Mouse (Mus musculus) ovary, adult 18-20 months (tissue): ENCODE results near the gene Dlgap4.

Experiments used
- DNase-seq: peaks from one replicate; pipeline ENCODE4 v3.0.0; 2022; ENCODE audit warnings: low spot score, mixed read lengths

Dlgap4 gene

GRCm38 (mm10) chr2:156737976-156738375 is 124.5 kb downstream of the Dlgap4 start:
- DNase-seq = peak; percentile 87

DNA sequence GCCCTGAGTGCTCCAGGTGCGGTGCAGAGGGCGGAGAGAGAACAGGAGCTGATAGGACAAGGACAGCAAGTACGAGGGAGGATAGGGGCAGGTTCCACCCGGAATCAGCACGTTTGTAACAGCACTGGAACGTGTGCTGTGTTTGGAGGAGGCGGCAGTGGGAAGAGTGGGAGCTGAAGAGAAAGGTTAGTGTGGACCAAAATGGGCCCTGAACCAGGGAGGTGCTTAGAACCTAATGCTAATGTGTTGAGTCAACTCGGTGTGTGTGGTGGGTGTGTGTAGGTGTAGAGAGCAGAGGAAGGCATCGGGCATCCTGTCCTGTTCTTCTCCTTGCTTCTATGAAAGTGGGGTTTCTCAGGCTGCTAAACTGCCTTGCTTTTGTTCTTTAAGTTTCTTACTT is 127.8 kb downstream of the Dlgap4 start:
- no peak for DNase-seq

DNA sequence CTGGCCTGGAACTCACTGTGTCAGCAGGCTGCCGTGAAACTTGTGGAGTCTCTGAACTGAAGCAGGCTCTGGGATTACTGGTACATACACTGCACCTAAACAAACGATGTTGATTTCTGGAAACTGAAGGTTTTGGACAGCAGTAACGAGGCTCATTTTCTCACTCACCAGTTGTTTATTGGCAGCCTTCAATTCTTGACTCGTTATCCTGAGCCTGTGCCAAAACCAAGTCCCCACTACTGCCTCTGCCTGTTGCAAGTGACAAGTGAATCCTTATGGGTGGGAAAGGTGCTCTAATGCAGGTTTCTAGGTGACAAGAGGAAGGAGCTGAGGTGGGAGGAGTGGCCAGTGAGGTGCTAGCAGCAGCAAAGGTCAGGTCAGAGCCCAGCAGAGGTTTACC is 128.5 kb downstream of the Dlgap4 start:
- DNase-seq = no peak

DNA sequence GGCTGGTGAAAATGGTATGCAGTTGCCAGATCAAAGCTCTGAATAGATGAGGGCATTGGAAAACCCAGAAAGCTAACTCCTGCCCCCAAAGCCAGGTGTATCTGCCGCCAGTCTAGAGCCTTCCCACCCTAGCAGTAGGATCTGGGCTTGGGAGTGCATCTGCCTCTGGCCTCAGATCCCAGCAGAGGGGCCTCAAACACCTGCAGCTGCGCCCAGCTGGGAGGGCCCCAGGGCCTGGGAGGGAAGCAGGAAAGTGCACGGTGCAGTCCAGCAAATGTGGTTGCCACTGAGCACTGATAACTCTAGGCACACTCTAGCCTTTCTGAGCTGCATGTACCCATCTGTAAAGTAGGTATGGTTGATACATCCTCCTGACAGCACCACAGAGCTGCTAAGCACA is 129.7 kb downstream of the Dlgap4 start:
- DNase-seq = no peak

GRCm38 (mm10) chr2:156744414-156744813 is 130.9 kb downstream of the Dlgap4 start:
- no peak for DNase-seq

DNA sequence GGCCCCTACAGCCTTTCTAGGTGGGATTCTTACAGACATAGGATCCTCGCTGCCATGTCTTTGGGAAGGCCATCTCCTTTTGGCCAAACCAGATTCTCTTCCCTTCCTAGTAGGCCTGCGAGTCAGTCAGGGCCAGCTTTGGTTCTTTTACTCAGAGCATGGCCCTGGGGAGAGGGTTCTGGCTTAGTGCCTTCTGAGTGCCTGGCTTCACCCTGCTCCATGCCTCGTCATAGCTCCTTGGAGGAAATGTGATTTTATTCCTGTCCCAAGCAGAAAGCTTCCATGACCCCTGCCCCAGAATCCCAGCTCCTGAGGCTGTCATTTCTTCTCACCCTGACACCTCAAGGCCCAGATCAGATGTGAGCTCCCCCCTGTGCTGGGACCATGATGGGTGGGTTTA is 133.8 kb downstream of the Dlgap4 start:
- DNase-seq = no peak

DNA sequence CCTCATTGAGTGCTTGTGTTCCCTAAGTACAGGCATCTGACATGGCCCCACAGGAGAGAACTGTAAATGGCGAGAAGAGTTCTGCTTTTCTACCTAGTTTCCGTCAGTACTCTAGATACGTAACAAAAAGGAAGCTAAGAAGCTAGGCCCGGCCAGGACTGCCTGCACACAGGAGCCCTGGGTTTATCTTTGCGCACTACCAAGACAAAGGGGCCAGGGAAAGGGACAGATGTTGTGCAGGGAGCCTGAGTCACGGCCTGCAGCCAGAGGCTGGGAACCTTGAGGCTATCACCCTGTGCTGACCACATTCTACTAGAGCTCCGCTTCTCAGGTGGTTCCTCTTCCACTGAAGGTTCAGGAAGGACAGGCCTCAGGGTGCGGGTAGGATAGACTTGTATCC is 136.2 kb downstream of the Dlgap4 start:
- DNase-seq = no peak

- no peak for DNase-seq
Observed at GRCm38 (mm10) chr2:156756937-156757336, 143.4 kb downstream of the Dlgap4 start.

- no peak for DNase-seq
Observed at GRCm38 (mm10) chr2:156760843-156761505, 147.5 kb downstream of the Dlgap4 start.

- no peak for DNase-seq
Observed at GRCm38 (mm10) chr2:156761521-156762278, 148.2 kb downstream of the Dlgap4 start.

- no peak for DNase-seq
Observed at GRCm38 (mm10) chr2:156762499-156762898, 149.0 kb downstream of the Dlgap4 start.

DNA sequence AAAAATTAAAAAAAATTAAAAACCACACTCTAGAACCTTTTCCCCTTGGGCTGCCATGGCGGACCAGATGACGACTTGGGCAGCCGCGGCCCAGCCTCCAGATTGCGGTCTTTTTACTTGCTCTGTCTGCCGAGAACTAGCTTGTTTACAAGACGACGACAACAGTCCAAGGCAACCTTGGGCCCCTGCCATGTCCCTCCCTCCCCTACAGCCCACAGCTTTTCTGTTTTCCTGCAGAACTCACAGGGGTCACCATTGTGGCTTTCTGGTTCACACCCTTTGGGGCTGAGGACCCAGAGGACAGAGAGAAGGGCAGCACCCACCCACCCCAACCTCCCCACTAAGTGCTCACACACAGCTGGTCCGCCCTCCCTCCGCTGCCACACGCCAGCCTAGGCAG is 149.6 kb downstream of the Dlgap4 start:
- DNase-seq = peak; percentile 89

- DNase-seq = no peak
Observed at GRCm38 (mm10) chr2:156764022-156764421, 150.5 kb downstream of the Dlgap4 start.

DNA sequence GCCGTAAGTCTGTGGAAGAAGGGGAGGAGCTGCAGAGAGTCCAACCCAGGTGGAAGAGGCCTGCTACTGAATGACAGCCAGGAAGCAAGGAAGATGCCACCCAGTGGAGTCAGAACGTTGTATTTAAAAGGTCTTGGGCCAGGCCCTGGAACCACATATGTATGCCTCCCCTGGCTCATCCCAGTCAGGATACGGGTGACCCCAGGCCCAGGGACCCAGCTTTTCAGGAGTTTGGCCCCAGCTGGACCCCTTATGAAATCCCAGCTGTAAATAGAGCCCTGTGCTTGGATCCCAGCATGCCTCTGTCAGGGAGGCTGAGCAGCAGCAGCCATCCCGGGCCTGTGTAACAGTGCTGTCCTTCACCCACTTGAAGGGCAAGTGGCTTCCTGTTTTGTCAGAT is 151.2 kb downstream of the Dlgap4 start:
- no peak for DNase-seq

DNA sequence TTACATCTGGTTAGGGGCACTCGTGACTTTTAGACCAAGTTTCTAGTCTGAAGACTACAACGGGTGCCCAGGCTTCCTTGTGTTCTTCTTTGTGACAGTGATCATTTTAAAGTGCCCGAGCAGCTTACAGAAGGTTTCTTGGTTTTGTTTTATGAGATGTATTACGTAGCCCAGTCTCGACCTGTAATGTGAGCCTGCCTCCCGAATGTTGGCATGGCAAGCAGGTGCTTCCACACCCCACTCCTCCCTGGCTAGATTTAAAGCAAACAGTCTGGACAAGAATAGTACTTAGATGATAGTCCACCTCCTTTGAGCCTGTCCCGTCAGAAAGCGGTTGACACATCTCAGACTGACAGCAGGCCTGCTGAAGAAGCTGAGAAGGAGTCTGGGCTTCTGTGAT is 152.1 kb downstream of the Dlgap4 start:
- no peak for DNase-seq

DNA sequence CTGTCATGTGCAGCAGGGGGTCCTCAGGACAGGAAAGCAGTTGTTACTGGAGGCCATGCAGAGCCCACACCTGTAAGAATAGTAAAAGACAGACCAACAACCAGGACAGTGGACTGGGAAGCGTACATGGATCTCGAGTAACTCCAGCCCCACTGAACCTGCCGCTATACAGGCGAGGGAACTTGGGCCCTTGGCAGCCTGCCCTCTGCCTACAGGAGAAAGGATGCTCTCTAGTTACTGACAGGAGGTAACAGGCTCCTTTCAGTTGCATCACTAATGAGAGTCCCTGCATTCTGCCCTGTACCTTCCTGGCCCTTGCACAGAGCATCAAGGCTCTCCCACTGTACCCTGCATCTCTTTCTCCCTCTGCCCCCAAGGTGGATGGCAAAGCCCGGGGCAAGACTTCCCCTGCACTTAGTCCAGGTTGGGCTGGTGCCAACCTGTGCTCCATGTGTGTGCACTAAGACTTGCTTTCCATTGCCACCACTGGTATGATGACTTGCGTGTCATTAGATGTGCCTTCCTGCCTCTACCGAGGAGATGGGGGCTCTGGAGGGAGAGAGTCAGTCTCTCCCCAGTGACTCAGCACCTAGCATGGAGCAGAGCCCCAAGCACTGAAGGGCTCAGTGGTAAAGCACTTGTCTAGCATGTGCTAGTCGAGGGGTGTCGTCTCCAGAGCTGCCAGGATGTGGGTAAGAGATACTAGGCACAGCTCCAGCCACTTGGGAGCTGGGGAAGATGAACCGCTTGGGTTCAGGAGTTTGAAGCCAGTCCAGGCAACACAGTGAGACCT is 152.9 kb downstream of the Dlgap4 start:
- no peak for DNase-seq

DNA sequence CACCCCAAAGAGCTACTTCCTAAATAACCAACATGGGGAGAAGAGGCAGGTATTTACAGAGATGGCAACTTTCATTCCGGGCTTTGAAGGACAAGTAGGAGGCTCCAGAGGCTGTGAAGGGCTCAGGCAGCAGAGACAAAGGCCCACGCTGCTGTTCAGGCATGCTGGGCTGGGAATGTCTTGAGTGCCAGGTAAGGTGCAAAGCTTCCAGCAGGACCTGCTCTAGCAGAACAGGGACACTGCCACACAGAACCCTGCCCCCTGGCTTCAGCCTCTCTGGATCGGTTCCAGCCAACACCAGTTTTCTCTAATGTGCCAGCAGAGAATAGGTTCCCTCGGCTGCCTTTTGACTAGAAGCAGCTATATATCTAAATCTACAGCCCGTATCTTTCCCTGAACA is 153.6 kb downstream of the Dlgap4 start:
- DNase-seq = no peak

- no peak for DNase-seq
Observed at GRCm38 (mm10) chr2:156769274-156769673, 155.8 kb downstream of the Dlgap4 start.

DNA sequence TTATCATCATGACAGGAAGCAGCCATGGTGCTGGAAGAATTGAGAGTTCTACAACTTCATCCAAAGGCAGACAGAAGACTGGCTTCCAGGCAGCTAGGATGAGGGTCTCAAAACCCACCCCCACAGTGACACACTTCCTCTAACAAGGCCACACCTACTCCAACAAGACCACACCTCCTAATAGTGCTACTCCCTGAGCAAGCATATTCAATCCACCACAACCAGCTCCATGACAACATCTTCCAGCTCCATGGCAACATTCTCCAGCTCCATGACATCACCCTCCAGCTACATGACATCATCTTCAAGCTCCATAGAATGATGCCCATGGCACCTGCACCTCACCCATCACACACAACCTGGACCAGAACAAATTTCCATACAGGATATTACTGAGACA is 160.0 kb downstream of the Dlgap4 start:
- DNase-seq = no peak

DNA sequence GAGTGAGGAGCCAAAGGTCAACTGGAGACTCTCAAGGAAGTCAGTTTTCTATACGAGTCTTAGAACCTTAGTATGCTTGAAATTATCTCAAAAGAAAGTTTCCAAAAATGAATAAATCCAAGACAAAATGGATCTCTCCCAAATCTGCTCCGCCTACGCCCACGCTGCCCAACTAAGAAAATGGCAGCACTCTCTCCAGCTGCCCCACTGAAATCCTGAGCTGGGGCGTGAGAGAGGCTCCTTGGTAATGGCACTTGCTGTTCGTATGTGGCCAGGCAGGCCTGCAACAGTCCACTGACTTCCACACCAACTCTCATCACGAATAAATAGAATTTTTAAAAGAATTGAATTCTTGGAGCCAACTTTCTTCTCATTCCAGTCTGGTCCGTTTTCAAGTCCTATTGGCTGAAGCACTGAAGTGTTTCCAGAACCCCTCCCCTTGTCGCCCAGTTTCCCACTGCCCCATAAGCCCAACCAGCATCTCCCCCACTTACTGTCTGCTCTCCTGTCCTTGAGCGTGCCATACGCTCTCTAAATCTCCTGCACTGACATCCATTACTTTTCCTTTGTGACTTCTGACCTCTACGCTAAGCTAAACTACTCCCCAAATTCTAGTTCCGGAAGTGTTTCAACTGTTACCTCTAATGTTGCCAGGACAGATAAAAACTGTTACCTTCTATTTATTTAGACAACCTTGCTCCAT is 160.7 kb downstream of the Dlgap4 start:
- no peak for DNase-seq

DNA sequence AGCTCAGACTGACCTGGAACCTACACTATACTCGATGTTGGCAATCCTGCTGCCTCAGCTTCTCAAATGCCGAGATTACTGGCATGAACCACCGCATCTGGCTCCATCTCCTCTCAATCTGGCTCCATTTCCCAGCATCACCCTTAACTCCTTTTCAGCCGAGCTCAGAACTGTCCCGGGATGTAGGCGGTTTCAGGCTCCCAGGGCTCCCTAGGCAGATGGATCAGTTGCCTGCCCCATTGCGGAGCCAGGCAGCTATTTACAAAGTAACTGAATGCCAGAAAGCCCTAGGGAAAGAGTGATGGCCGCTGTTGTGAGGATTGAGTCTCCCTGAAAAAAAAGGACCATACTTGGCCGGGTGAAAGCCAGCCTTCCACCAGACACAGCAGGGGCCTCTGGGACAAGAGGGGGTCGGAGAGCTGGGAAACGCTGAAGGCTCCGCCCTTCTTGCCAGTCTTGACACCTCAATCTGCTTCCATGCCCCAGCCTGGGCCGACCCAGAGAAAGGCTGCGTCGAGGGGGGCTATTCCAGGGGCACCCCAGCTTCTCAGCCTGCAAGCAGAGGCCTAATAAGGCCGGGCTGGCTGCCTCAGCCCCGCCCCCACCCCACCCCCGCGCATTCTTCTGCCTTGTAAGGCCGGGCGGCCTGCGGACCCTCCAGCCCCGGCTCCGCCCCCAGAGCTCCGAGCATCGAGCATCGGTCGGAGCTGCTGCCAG is 161.4 kb downstream of the Dlgap4 start, which contains the start of gene Myl9:
Myl9 (plus strand) TSS at position 683 of the 717 bp plus-strand sequence.
- peak; percentile 55 for DNase-seq
